Mouse (Mus musculus) ES-E14 (cell line): ENCODE measurements around the gene Sh2d6. TPM values are rescaled to one million over a fixed set of nuclear protein-coding genes. Genes with fewer than 3 reads are reported as not detected.

Source experiments
- DNase-seq: peaks from one replicate; pipeline ENCODE4 v3.0.0-alpha.2; 2013; ENCODE audit warnings: low read depth, low spot score
- H3K27ac ChIP-seq: 2 replicates; pipeline ENCODE4 v1.5.1; 2012; ENCODE audit warnings: low read depth, mild to moderate bottlenecking, low read length, moderate library complexity, mixed read lengths; ENCODE audit not compliant: poor library complexity, insufficient read depth, severe bottlenecking
- H3K36me3 ChIP-seq: 2 replicates; pipeline ENCODE4 v1.6.1; 2012; ENCODE audit warnings: mild to moderate bottlenecking, low read length, moderate library complexity, mixed read lengths; ENCODE audit not compliant: control insufficient read depth, poor library complexity, insufficient read depth, severe bottlenecking
- H3K4me1 ChIP-seq, 2 experiments: fragments of 150-350 bp in 1 of 2; sonication (generic) in 1 of 2; 2 replicates each; pipeline ENCODE4 v1.6.1; 2012; ENCODE audit warnings: low read length in 2 of 2, mild to moderate bottlenecking in 1 of 2, mixed read lengths in 1 of 2; ENCODE audit not compliant: control insufficient read depth in 2 of 2, insufficient read depth in 2 of 2, poor library complexity in 1 of 2
- H3K4me3 ChIP-seq, 2 experiments: fragments of 150-350 bp in 1 of 2; sonication (generic) in 1 of 2; 2 replicates each; pipeline ENCODE4 v1.5.1; 2012; ENCODE audit warnings: low read length in 2 of 2, low read depth in 1 of 2, mild to moderate bottlenecking in 1 of 2, mixed read lengths in 1 of 2; ENCODE audit not compliant: insufficient read depth in 1 of 2, poor library complexity in 1 of 2, severe bottlenecking in 1 of 2
- H3K9ac ChIP-seq: 2 replicates; pipeline ENCODE4 v1.6.1; 2012; ENCODE audit warnings: low read depth, mild to moderate bottlenecking, low read length, mixed read lengths; ENCODE audit not compliant: poor library complexity, insufficient read depth, severe bottlenecking
- H3K9me3 ChIP-seq: fragments of 150-350 bp; sonication (generic); 2 replicates; pipeline ENCODE4 v1.6.1; 2012; ENCODE audit warnings: low read depth, mild to moderate bottlenecking, low read length; ENCODE audit not compliant: control insufficient read depth, insufficient read depth
- CHD2 ChIP-seq: IDR thresholded peaks from 2 replicates; pipeline ENCODE4 v1.6.1; 2014; ENCODE audit warnings: mild to moderate bottlenecking, low read depth, low read length, inconsistent platforms
- HCFC1 ChIP-seq: IDR thresholded peaks from 2 replicates; pipeline ENCODE4 v1.6.1; 2012; ENCODE audit warnings: low read length, inconsistent platforms, borderline replicate concordance; ENCODE audit not compliant: insufficient read depth
- MAFK ChIP-seq: IDR thresholded peaks from 2 replicates; pipeline ENCODE4 v1.6.1; 2014; ENCODE audit warnings: mild to moderate bottlenecking, low read depth, low read length, inconsistent platforms; ENCODE audit not compliant: insufficient read depth
- ZC3H11A ChIP-seq: IDR thresholded peaks from 2 replicates; pipeline ENCODE4 v1.6.1; 2012; ENCODE audit warnings: low read depth, mild to moderate bottlenecking, inconsistent platforms, low read length, borderline replicate concordance
- ZNF384 ChIP-seq: IDR thresholded peaks from 2 replicates; pipeline ENCODE4 v1.6.1; 2012; ENCODE audit warnings: low read depth, low read length, inconsistent platforms
- in situ Hi-C, 2 experiments: fragments of 600-800 bp; cut with MboI; formaldehyde crosslinking; loops; one replicate each; pipeline ENCODE4 v1.15.1; 2025; ENCODE audit warnings: low sequenced_read_pairs in 2 of 2, inconsistent platforms in 1 of 2; ENCODE audit not compliant: unreplicated experiment in 2 of 2
- total RNA-seq: library from RNA; depleted of rRNA; stranded (reverse); fragments of 300-350 nt; gene quantifications from 2 replicates; pipeline ENCODE4 v1.2.3, GENCODE M21; 2012; rRNA removed

Sh2d6 gene
- not detected in 2 replicates for total RNA-seq

GRCm38 (mm10) chr6:72521607-72522006, at the start of gene Sh2d6:
Gene Sh2d6, minus strand, starts transcription at chr6:72521707.
- in situ Hi-C loops: no loop called here
- no peak within 1 kb of the TSS for H3K4me3 ChIP-seq
- H3K4me1 ChIP-seq: peaks cover 3 to 6% of the 10 kb centered on the region in 2 experiments; a peak in 1 of 4 replicates
- no peaks in the 10 kb centered on the region for H3K9me3 ChIP-seq
- H3K27ac ChIP-seq: no peak within 1 kb of the TSS
- no peak for DNase-seq
- H3K9ac ChIP-seq: no peak within 1 kb of the TSS
- TF ChIP-seq ZNF384 (no peak), CHD2 (no peak)
- no peaks in the 10 kb centered on the region for H3K36me3 ChIP-seq

GRCm38 (mm10) chr6:72570644-72571397, 49.3 kb upstream of the Sh2d6 start:
- no peak for TF ChIP-seq HCFC1
- no peak for TF ChIP-seq ZNF384
- TF ChIP-seq MAFK: no peak
- no peak for TF ChIP-seq CHD2
- no peak for TF ChIP-seq ZC3H11A
- H3K9me3 ChIP-seq: no peaks in the 10 kb centered on the region
- no peaks in the 10 kb centered on the region for H3K36me3 ChIP-seq
- no peak overlapping the region for H3K27ac ChIP-seq
- in situ Hi-C loops: no loop called here
- no peak overlapping the region for H3K4me3 ChIP-seq
- H3K9ac ChIP-seq: no peak overlapping the region
- DNase-seq: no peak
- no peaks in the 10 kb centered on the region for H3K4me1 ChIP-seq

- Histone ChIP-seq H3K9me3 (no peaks in the 10 kb centered on the region), H3K4me3 (no peak overlapping the region), H3K4me1 (0 out of 4 replicates have a peak, but pooled peaks cover 0 to 2% of the 10 kb centered on the region in 2 experiments), H3K27ac (no peak overlapping the region), H3K9ac (no peak overlapping the region), H3K36me3 (no peaks in the 10 kb centered on the region)
- TF ChIP-seq CHD2 (no peak), HCFC1 (no peak), MAFK (no peak), ZC3H11A (no peak), ZNF384 (no peak)
- in situ Hi-C loops: no loop called here
- no peak for DNase-seq
These were observed 47.2 kb upstream of the Sh2d6 start for GRCm38 (mm10) chr6:72568736-72569135.

GRCm38 (mm10) chr6:72567508-72567907, 46.0 kb upstream of the Sh2d6 start:
- in situ Hi-C loops: no loop called here
- peaks cover 0 to 6% of the 10 kb centered on the region in 2 experiments; a peak in 1 of 4 replicates for H3K4me1 ChIP-seq
- DNase-seq: no peak
- H3K36me3 ChIP-seq: no peaks in the 10 kb centered on the region
- H3K4me3 ChIP-seq: no peak overlapping the region
- no peak for TF ChIP-seq HCFC1
- TF ChIP-seq MAFK: no peak
- no peak for TF ChIP-seq CHD2
- no peak for TF ChIP-seq ZC3H11A
- TF ChIP-seq ZNF384: no peak
- no peaks in the 10 kb centered on the region for H3K9me3 ChIP-seq
- H3K27ac ChIP-seq: no peak overlapping the region
- no peak overlapping the region for H3K9ac ChIP-seq

- Histone ChIP-seq H3K4me3 (no peak overlapping the region), H3K36me3 (no peaks in the 10 kb centered on the region), H3K4me1 (peaks cover 0 to 8% of the 10 kb centered on the region in 2 experiments; a peak in 1 of 4 replicates), H3K9me3 (no peaks in the 10 kb centered on the region), H3K27ac (no peak overlapping the region), H3K9ac (no peak overlapping the region)
- in situ Hi-C loops: no loop called here
- TF ChIP-seq MAFK: no peak
- peak; percentile 90; the same call in 1 of the 2 replicates for TF ChIP-seq ZC3H11A
- peak; percentile 39; the same call in 1 of the 2 replicates for TF ChIP-seq HCFC1
- DNase-seq: peak; percentile 84
These were observed 44.5 kb upstream of the Sh2d6 start for GRCm38 (mm10) chr6:72566044-72566443.
